Mouse (Mus musculus) kidney, adult 2 months (tissue): ENCODE results near the gene Serpinb1b.

Experiments used
- CTCF ChIP-seq: fragments of 200-500 bp; conservative IDR thresholded peaks from 2 replicates; pipeline ENCODE4 v1.5.1; 2011; ENCODE audit warnings: low read depth, mild to moderate bottlenecking, control low read depth, low read length, moderate library complexity, mixed read lengths; ENCODE audit not compliant: insufficient read depth, insufficient read length
- POLR2A ChIP-seq: fragments of 200-500 bp; IDR thresholded peaks from one replicate; pipeline ENCODE4 v1.6.1; 2011; ENCODE audit warnings: low read depth, low read length, control low read depth

GRCm38 (mm10) chr13:33048187-33048586 lies 30.2 kb upstream of the Serpinb1b start:
- TF ChIP-seq CTCF: no peak
- no peak for TF ChIP-seq POLR2A
